Mouse (Mus musculus) kidney, adult 2 months (tissue): Measurements from ENCODE around the gene Gm8947.
"Not testable (repeated sequence)": the region's sequence is repeated elsewhere in the genome, so short reads cannot be mapped to it uniquely, and the experiment has no call there.

ENCODE experiments used
- CTCF ChIP-seq: fragments of 200-500 bp; conservative IDR thresholded peaks from 2 replicates; pipeline ENCODE4 v1.5.1; 2011; ENCODE audit warnings: low read depth, mild to moderate bottlenecking, control low read depth, low read length, moderate library complexity, mixed read lengths; ENCODE audit not compliant: insufficient read depth, insufficient read length
- POLR2A ChIP-seq: fragments of 200-500 bp; IDR thresholded peaks from one replicate; pipeline ENCODE4 v1.6.1; 2011; ENCODE audit warnings: low read depth, low read length, control low read depth

DNA sequence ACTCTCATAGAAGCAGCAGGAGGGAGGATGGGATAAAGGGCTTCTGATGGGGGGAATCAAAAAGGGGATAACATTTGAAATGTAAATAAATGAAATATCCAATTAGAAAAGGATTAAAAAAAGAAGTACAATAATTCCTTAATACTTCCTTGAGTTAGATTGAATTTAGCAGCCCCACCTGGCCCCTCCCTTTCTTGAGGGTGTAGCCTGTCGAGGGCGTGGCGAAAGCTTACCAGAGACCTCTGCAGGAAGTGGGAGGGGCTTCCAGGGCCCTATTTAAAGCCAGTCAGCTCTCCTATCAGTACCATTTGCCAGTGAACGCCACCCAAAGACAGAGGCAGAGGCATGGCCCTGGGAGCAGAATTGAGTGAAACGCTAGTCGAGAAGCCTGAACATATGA lies 11.6 kb downstream of the Gm8947 start, which contains the start of gene 3110040M04Rik:
- TF ChIP-seq POLR2A, CTCF: not testable (repeated sequence)
